Mouse (Mus musculus): ENCODE data around the gene Sln.

DNA sequence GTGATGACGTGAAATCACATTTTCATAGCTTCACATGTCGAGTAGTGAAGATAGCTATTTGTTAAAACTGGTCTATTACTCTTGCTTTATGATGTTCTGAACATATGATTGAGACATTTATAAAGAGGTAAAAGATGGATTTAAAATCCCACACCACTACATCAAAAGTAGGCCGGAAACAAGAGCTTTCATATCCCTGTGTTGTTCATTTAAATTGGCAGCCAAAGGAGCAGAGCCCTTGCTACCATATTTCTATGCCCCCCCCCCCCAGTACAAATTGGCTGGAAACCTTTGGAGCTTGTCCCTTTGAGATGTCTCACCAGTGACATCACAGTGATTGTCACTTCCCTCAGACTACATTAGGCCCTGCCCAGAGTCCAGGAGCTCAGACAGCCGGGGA lies at the start of gene Sln:
- no peak for TF ChIP-seq CTCF (IDR thresholded peaks at IDR 0.05; ENCODE audit: low read depth)
- TF ChIP-seq EP300 (IDR thresholded peaks at IDR 0.05; ENCODE audit: low read depth) = no peak
